Mouse (Mus musculus) mesoderm, embryonic 11.5 days (tissue): Measurements from ENCODE around the gene Csf2rb2.
"Not testable (repeated sequence)": the region's sequence is repeated elsewhere in the genome, so short reads cannot be mapped to it uniquely, and the experiment has no call there.

Experiments used
- DNase-seq: peaks from one replicate; pipeline ENCODE4 v3.0.0-alpha.2; 2012; ENCODE audit warnings: low read depth, low spot score

The Csf2rb2 gene

GRCm38 (mm10) chr15:78318338-78319171 is 13.0 kb upstream of the Csf2rb2 start:
- DNase-seq: not testable (repeated sequence)

DNA sequence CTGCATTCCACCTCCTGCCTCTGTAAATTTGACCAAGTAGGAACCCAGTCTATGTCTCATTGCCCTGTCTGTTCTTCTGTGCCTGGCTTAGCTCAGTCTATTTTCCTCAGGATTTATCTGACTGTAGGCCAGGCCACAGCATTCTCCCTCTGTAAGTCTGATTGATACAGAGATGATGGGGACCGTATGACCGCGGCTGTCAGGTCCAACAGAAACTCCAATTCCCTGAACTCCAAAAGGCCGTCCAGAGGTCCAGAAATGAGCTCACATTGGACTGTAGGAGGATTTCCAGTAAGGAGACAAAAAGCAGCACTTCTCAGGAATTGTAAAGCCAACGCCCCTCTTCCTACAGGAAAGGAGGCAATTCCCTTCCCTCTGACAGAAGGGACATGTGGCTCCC is 8.1 kb upstream of the Csf2rb2 start:
- not testable (repeated sequence) for DNase-seq

- not testable (repeated sequence) for DNase-seq
Measured at GRCm38 (mm10) chr15:78312421-78313233, 7.1 kb upstream of the Csf2rb2 start.

DNA sequence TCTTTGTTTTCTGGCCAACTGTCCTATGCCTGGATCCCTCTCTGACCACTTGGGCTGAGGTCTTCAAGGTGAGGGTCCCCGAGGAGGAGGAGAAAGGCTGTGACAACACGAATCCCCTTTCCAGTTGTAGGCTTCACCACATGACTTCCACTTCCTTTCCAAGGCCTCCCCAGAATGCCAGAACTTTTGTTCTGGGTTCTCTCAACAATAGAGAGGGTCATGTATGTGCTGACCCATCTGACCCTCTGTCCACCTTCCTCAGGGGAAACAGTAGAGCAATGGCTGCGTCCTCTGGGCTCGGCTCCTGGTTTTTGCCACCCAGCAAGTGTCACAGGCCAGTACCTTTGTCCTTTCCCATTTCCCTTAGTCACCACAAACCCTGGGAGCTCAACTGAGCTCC is 5.5 kb upstream of the Csf2rb2 start:
- no peak for DNase-seq

- DNase-seq: no peak
Measured at GRCm38 (mm10) chr15:78309865-78310264, 4.3 kb upstream of the Csf2rb2 start.

DNA sequence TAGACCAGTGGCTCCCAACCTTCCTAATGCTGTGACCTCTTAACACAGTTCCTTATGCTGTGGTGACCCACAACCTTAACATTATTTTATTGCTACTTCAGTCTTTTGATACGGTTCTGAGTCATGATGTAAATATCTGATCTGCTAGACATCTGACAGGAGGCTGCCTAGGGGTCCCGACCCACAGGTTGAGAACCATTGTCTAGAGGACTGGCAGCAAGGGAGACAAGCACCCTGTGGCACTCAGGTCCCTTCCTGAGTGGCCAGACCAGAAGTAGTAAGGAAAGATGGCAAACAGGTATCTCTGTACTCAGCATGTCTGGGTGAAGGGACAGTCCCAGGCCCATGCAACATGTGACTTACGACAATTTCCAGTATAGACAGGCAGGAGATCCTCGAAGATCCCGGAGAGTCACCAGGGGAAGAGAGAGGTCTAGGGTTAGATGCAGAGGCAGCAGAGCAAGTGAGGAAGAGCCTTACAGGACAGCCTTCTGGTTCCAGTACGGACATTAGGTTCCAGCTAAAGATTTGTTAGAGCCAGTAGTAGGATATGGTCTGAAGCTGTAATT is 1.8 kb downstream of the Csf2rb2 start:
- DNase-seq: no peak

DNA sequence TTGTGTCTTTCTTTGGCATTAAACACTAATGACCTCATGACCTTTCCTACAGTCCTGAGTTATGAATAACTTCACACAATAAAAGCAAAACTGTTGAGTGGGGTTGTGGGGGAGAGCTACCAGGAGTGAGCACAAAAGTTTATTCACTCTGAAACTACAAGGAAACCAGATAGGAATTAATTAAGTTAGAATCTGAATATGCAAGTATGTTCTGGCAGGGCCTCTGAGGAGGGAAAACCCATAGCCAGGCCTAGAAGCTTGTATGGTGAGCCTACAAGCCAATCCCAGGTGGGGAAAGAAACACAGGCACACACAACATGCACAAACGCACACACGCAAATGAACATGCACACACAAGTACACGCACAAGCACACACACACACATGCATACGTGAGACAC is 2.8 kb downstream of the Csf2rb2 start:
- no peak for DNase-seq

DNA sequence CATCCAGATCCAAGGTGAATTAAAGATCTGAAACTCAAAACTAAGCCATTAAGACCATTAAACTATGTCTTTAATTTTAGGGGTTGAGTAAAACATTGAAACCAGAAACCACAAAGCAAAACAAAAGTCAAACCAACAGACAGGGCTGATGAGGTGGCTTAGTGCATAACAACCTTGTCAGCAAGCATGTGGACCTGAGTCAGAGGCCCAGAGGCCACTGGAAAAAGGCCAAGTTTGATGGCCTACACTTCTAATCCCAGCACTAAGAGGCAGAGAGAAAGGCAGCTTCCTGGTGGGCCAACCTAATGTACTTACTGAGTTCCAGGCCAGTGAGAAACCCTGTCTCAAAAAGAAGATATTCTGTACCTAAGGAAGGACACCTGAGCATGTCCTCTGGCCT is 4.7 kb downstream of the Csf2rb2 start:
- DNase-seq: no peak

- DNase-seq: no peak
Measured at GRCm38 (mm10) chr15:78299641-78300040, 5.9 kb downstream of the Csf2rb2 start.

DNA sequence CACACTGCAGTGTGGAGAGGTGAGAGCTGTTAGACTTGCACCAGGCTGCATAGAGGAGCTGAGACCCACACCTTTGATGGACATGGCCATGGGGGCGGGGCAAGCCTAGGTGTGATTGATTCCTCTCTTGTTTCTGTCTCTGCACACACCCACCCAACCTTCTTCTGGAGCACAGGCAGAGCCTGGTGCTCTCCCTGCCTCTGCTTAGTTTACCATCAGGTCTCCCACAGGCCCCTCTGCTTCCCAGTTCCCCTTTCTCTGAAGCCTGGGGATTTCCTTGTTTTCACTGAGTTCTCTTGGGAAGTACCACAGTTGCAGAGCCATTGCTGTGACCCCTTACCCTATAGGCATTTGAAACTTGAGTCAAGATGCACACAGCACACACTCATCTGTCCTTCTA is 7.0 kb downstream of the Csf2rb2 start:
- DNase-seq: no peak

DNA sequence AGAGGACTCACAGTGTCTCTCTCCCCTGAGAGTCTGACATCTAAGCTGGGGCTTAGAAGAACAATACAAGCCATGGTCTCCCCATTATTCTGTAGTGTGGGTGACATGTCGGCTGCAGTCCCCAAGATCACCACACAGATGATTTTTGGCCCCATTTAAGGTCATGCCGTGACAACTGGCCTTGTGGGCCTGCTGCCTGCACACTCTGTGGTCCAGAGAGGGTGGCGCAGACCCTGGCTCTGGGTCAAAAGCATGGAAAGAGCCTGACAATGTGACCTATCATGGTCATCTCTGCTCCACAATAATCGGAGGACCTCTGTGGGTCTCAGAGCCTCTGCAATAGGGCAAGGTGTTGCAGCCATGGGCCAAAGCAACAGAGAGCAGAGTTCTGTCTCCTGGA is 11.8 kb downstream of the Csf2rb2 start:
- no peak for DNase-seq

GRCm38 (mm10) chr15:78293228-78293627 is 12.3 kb downstream of the Csf2rb2 start:
- not testable (repeated sequence) for DNase-seq

DNA sequence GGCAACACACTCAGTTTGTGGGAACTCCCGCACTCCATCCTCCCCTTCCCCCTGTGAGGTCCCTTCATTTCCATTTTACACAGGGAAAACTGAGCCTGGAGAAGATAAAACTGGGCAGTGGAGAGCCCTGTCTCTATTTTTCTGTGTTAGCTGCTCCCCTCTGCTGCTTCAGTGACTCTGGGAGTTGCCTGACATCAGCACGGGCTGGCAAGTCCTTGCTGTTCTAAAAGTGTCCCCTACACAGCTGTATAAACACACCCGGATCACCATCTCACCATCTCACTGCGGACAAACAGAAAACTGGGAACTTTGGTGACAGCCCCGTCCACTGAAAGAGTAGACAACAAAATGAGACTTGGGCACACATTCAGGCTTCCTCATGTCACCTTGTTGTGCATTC is 15.7 kb downstream of the Csf2rb2 start:
- not testable (repeated sequence) for DNase-seq

- no peak for DNase-seq
Measured at GRCm38 (mm10) chr15:78287941-78288340, 17.6 kb downstream of the Csf2rb2 start.

GRCm38 (mm10) chr15:78278308-78278707 is 27.2 kb downstream of the Csf2rb2 start:
- DNase-seq: no peak

- DNase-seq: no peak
Measured at GRCm38 (mm10) chr15:78271208-78271607, 34.3 kb downstream of the Csf2rb2 start.

- no peak for DNase-seq
Measured at GRCm38 (mm10) chr15:78267865-78268264, 37.7 kb downstream of the Csf2rb2 start.

DNA sequence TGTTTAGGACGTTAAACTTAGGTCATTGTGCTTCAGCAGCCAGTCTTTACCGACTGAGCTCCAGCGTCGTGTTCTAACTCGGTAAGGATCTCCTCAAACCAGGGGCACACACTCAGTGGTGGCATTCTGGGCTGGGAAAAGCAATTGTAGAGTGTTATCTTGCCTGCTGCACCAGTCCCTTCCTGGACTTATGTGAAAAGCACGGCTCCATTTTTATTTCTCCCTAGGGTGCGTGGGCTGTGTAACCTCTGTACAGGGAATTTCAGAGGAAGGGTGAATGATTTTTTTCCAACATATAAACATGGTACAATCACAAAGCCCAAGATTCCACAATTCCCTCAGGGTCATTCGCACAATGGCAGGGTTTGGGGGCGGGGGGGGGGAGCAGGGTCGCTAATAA is 38.1 kb downstream of the Csf2rb2 start:
- no peak for DNase-seq

GRCm38 (mm10) chr15:78263286-78263685 is 42.2 kb downstream of the Csf2rb2 start:
- no peak for DNase-seq

DNA sequence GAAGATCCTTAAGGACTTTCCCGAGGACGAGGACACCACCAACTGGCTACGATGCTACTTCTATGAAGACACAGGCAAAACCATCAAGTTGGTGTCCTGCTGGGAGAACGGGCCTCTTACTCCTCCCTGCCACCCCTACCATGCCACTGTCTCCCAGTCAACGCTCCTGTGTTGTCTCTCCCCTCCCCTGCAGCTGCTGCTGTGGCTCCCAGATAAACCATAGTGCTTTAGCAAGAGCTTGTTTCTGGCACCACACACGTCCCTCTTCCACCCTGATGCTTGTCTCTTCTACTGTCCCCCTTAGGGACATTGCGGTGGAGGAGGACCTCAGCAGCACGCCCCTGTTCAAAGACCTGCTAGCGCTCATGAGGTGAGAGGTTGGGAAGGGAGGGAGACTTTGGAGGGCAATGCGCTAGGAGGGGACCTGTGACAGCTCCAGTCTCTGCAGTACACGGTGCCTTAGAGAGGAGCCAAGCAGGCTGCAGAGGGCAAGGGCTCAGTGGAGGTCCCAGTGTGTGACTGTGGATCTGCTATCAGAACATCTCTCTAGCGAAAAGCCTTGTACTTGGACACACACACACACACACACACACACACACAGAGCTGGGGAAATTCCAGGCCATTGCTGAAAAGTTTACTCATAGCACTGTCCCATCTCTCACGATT is 44.7 kb downstream of the Csf2rb2 start:
- no peak for DNase-seq

- no peak for DNase-seq
Measured at GRCm38 (mm10) chr15:78258246-78258865, 47.2 kb downstream of the Csf2rb2 start.
